Mouse (Mus musculus) liver, embryonic 16.5 days (tissue): ENCODE data around the gene Kcnj10. TPM values are rescaled to one million over a fixed set of nuclear protein-coding genes. Genes with fewer than 3 reads are reported as not detected.

Experiments used
- ATAC-seq: fragments of 200-750 bp; cut with Nextera tagmentation; 2 replicates; pipeline ENCODE4 v1.8.0; 2017; ENCODE audit warnings: low read depth, mild to moderate bottlenecking, moderate number of reproducible peaks, moderate library complexity
- H3K27ac ChIP-seq: fragments of 300-500 bp; sonication (generic); 2 replicates; pipeline ENCODE4 v1.5.1; 2014; ENCODE audit warnings: mild to moderate bottlenecking, low read length
- H3K27me3 ChIP-seq: fragments of 300-500 bp; sonication (generic); 2 replicates; pipeline ENCODE4 v1.6.1; 2014; ENCODE audit warnings: low read depth, low read length, mixed read lengths; ENCODE audit not compliant: control insufficient read depth, insufficient read depth
- H3K36me3 ChIP-seq: fragments of 300-500 bp; sonication (generic); 2 replicates; pipeline ENCODE4 v1.6.1; 2014; ENCODE audit warnings: mild to moderate bottlenecking; ENCODE audit not compliant: control insufficient read depth, insufficient read depth
- H3K4me1 ChIP-seq: fragments of 300-500 bp; sonication (generic); 2 replicates; pipeline ENCODE4 v1.6.1; 2014; ENCODE audit warnings: low read depth, low read length, mixed read lengths; ENCODE audit not compliant: control insufficient read depth
- H3K4me2 ChIP-seq: fragments of 300-500 bp; sonication (generic); 2 replicates; pipeline ENCODE4 v1.6.1; 2014; ENCODE audit warnings: low read depth, low read length, mixed read lengths
- H3K4me3 ChIP-seq: fragments of 300-500 bp; sonication (generic); 2 replicates; pipeline ENCODE4 v1.5.1; 2014; ENCODE audit warnings: low read depth, mild to moderate bottlenecking, low read length
- H3K9ac ChIP-seq: fragments of 300-500 bp; sonication (generic); 2 replicates; pipeline ENCODE4 v1.6.1; 2014; ENCODE audit warnings: low read depth, low read length
- H3K9me3 ChIP-seq: fragments of 300-500 bp; sonication (generic); replicated peaks from 2 replicates; pipeline ENCODE4 v1.6.1; 2016; ENCODE audit warnings: low read length; ENCODE audit not compliant: control insufficient read depth
- WGBS: fragments of 180-500 bp; shearing (Covaris S2); extraction: QIAGEN DNeasy Blood & Tissue Kit; methylation state at CpG from one replicate; pipeline ENCODE4 v1.1.7; 2014; ENCODE audit not compliant: insufficient replicate concordance; 5-methylcytosine and 5-hydroxymethylcytosine counted together
- polyA plus RNA-seq: library from polyadenylated mRNA; unstranded; fragments of >200 nt; fragmentation: Nextera tagmentation; extraction: Ambion mirVana; gene quantifications from 2 replicates; pipeline ENCODE4 v1.2.1, GENCODE M21; 2015

Gene Kcnj10
- polyA plus RNA-seq, 1 experiment from 2014 or later = 0.07 TPM

DNA sequence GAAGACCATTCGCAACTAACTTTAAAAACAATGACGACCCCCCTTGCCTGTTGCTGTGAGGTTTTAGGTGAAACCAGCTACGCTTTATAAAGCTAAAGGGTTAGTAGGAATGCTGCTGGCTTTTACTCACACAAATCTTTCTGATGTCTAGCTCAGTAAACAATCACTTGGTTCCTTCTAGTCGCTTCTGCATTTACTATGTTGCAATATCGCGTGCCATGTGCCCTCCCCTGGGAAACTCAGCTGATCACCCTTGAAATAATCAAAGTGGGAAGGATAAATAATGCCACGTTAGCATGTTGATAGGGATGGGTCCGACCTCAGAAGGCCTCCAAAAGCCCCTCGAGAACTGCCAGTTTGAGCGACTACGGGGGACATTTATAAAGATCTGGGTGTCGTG, 6.4 kb downstream of the Kcnj10 start:
- H3K9me3 ChIP-seq = no peaks in the 10 kb centered on the region
- no peaks in the 10 kb centered on the region for H3K36me3 ChIP-seq
- H3K9ac ChIP-seq = no peak overlapping the region
- peaks cover 7% of the 10 kb centered on the region for H3K27me3 ChIP-seq
- no peak overlapping the region for H3K4me2 ChIP-seq
- no peak overlapping the region for H3K4me3 ChIP-seq
- no peak for ATAC-seq
- H3K27ac ChIP-seq = no peak overlapping the region
- WGBS = 62% methylated on average over 12 of the region's 12 CpGs
- H3K4me1 ChIP-seq = no peaks in the 10 kb centered on the region; the same call in 1 of the 2 replicates

DNA sequence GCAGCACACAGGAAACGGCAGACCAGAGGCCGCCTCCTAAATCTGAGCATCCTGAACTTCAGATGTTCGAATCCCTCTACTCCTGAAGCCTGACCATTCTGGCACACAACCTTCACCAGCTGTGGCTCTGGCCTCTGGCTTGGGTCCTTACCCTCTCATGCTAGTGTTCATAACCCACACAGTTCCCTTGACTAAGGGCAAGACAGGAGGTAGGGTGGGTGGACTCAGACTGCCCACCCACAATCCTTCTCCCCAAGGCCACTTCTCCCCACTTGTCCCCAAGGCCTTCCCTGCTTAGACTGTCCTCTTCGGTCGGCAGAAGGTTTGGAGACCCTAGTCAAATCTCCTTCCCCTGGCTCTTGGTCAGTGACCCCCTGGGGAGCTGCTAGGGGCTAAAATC, 8.5 kb downstream of the Kcnj10 start:
- H3K27ac ChIP-seq = no peak overlapping the region
- H3K9ac ChIP-seq = no peak overlapping the region
- no peaks in the 10 kb centered on the region for H3K36me3 ChIP-seq
- H3K4me1 ChIP-seq = no peaks in the 10 kb centered on the region; the same call in 1 of the 2 replicates
- no peaks in the 10 kb centered on the region for H3K9me3 ChIP-seq
- no peak overlapping the region for H3K4me2 ChIP-seq
- 67% methylated on average over 5 of the region's 5 CpGs for WGBS
- peaks cover 3% of the 10 kb centered on the region; the same call in 1 of the 2 replicates for H3K27me3 ChIP-seq
- no peak overlapping the region for H3K4me3 ChIP-seq
- ATAC-seq = no peak

DNA sequence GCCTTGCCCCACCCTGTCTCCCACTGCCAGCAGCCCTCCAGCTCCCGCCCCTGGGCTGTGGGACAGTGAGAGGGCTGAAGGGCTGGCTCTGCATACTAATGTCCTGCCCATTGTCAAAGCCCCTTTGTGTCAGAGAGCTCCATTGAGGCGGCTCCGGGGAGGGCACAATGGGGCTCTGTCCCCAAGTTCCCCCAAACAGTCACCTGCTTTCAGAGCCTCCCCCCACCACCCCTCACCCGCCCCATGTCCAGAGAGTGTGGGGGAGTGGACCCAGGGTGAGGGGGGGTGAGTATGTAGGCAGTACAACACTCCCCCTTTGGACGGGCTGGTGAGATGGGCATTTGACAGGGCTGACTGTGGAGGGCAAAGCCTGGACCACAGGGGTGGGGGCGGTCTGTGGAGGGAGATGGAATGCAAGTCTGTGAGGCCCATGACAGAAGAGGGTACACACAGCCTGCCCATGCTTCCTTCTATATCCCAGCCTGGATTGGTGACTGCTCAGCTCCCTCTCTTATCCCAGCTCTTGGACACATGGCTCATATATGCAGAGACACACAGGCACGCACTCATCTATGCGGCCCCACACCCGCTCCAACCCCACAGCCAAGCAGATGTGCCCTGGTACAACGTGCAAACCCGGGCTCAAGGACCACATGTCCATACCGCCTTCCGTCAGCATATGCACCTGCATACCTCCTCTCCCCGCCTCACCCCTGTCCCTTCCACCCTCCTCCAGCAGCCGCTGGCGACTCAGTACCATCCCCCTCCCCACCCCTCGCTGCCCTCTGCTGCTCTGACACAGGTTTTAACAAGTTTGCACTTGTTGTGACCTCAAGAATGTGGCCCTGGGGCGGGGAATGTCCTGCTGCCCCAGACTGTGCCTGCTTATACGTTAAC, 9.2 kb downstream of the Kcnj10 start:
- H3K4me2 ChIP-seq = no peak overlapping the region
- no peak overlapping the region for H3K27ac ChIP-seq
- peaks cover 3% of the 10 kb centered on the region; the same call in 1 of the 2 replicates for H3K27me3 ChIP-seq
- 0 out of 2 replicates have a peak, but pooled peaks have one; percentile 22 for ATAC-seq
- no peak overlapping the region for H3K9ac ChIP-seq
- H3K4me3 ChIP-seq = no peak overlapping the region
- 32% methylated on average over 19 of the region's 19 CpGs for WGBS
- H3K9me3 ChIP-seq = no peaks in the 10 kb centered on the region
- H3K36me3 ChIP-seq = no peaks in the 10 kb centered on the region
- H3K4me1 ChIP-seq = no peaks in the 10 kb centered on the region; the same call in 1 of the 2 replicates

DNA sequence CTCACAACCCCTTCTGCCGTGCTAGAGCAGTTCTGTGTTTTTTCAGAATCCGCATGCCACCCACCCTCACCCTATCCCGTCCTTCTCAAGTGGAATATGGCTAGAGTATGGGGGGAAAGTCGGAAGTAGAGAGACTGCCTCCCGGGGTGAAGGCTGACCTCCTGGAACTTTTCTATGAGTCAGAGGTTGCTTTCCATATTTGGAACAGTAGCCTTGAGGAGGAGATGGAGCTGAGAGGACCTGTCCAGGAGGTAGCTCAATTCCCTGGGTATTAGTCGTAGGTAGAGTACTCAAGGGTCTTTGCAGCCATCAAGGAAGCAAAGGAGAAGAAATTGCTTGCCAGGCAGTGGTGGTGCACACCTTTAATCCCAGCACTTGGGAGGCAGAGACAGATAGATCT, 11.0 kb downstream of the Kcnj10 start:
- Histone ChIP-seq H3K9me3 (no peaks in the 10 kb centered on the region), H3K4me2 (no peak overlapping the region), H3K9ac (no peak overlapping the region), H3K27ac (no peak overlapping the region), H3K4me3 (no peak overlapping the region), H3K4me1 (no peaks in the 10 kb centered on the region; the same call in 1 of the 2 replicates), H3K27me3 (peaks cover 3% of the 10 kb centered on the region; the same call in 1 of the 2 replicates), H3K36me3 (no peaks in the 10 kb centered on the region)
- 54% methylated on average over 6 of the region's 6 CpGs for WGBS
- no peak for ATAC-seq

DNA sequence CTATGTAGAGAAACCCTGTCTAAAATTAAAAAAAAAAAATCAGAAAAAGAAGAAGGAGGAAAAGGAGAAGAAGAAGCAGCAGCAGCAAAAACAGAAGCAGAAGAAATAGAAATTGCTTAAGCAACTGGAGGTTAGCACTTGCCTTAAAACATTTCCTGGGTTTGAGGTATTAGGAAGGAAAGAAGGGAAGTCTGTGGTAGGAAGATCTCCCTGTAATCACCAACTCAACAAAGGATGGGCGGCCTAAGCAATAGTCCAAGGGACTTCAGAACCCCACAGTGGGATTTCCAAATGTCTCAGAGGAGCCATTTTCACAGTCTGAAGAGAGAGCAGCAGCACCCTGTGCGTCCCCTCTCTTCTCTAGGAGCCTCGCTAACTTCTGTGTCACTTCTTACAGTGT, 11.4 kb downstream of the Kcnj10 start:
- Histone ChIP-seq H3K36me3 (no peaks in the 10 kb centered on the region), H3K4me3 (no peak overlapping the region), H3K9ac (no peak overlapping the region), H3K27ac (no peak overlapping the region), H3K9me3 (no peaks in the 10 kb centered on the region), H3K27me3 (peaks cover 3% of the 10 kb centered on the region; the same call in 1 of the 2 replicates), H3K4me1 (no peaks in the 10 kb centered on the region; the same call in 1 of the 2 replicates), H3K4me2 (no peak overlapping the region)
- no peak for ATAC-seq
- 30% methylated on average over 3 of the region's 3 CpGs for WGBS

DNA sequence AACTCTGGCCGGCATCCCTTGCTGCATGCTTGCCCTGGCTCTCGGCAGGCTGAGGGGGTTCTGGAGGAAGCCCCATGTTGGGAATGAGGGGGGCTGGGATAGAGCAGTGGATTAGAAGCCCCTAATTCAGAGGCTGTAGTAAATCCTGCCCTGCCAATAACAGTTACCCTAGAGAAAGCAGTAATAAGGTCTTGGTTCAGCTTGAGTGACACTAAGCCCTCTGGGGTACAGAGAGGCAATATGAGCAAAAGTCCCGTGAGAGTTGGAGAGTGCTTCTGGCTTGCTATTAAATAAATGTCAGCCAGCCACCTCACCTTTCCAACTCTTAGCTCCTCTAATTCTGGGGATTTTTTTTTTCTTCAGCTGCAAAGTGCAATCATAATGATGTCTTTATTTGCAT, 14.3 kb downstream of the Kcnj10 start:
- Histone ChIP-seq H3K9me3 (no peaks in the 10 kb centered on the region), H3K36me3 (no peaks in the 10 kb centered on the region), H3K27me3 (peaks cover 3% of the 10 kb centered on the region; the same call in 1 of the 2 replicates), H3K4me3 (no peak overlapping the region), H3K9ac (no peak overlapping the region), H3K27ac (no peak overlapping the region), H3K4me1 (no peaks in the 10 kb centered on the region; the same call in 1 of the 2 replicates), H3K4me2 (no peak overlapping the region)
- no peak for ATAC-seq
- 52% methylated on average over 3 of the region's 3 CpGs for WGBS

DNA sequence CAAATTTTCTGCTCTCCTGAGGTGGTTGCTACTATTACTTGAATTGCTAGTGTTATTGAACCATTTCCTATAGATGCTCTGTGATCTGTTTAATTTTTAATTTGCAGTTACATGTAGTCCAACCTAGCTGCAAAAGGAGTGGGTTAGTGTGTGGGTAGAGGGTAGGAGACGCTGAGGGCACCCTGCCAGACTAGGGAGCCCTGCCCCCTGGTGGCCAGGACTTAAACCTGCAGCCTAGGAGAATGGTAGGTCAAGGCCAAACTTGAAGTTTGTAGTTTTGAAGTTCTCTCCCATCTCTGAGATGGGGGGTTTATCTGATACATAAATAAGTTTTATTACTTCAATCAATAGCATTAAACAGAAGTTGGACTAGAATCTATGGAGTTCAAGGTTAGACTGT, 16.5 kb downstream of the Kcnj10 start:
- Histone ChIP-seq H3K27ac (no peak overlapping the region), H3K27me3 (peaks cover 3% of the 10 kb centered on the region; the same call in 1 of the 2 replicates), H3K9me3 (no peaks in the 10 kb centered on the region), H3K9ac (no peak overlapping the region), H3K4me3 (no peak overlapping the region), H3K4me2 (no peak overlapping the region), H3K4me1 (no peaks in the 10 kb centered on the region), H3K36me3 (no peaks in the 10 kb centered on the region)
- 0% methylated on average over 1 of the region's 1 CpGs for WGBS
- ATAC-seq = no peak

DNA sequence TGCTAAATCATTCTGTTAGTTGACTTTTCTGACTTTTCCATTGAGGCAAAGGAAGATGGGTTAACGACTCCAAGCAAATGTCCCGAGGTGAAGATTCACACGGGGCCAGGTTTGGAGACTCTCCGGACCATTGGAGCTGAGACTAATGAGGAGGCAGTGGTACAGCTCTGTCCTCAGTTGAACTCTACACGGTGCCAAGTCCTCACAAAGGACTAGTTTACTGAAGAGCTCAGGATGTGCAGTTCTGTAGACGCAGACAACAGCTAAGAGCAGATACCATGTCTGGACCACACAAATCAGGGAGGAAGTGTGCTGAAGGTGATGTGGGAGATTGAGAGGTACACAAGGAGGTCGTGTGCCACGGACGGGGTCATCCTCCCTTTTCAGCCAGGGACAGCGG, 17.3 kb downstream of the Kcnj10 start:
- Histone ChIP-seq H3K36me3 (no peaks in the 10 kb centered on the region), H3K27ac (no peak overlapping the region), H3K9ac (no peak overlapping the region), H3K4me1 (no peaks in the 10 kb centered on the region), H3K4me2 (no peak overlapping the region), H3K27me3 (0 out of 2 replicates have a peak, but pooled peaks cover 3% of the 10 kb centered on the region), H3K4me3 (no peak overlapping the region), H3K9me3 (no peaks in the 10 kb centered on the region)
- 61% methylated on average over 10 of the region's 10 CpGs for WGBS
- ATAC-seq = no peak

DNA sequence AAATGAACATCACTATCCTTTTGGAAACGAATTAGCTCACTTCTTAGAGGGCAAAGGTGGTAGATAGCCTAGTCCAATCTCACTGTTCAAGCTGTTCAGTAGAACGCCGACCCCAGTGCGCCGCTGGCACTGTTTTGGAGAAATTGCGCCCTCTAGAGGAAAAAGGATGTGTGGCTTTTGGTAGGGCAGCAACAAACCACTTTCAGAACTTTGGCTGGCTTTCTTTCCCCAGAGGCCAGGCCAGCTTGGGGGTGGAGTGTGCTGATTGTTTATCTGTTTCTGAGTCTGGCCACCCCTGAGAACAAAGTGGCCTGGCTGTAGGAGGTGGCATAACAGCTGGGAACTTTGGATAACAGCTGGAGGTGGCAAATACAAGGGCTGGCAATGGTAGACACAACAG, 23.7 kb downstream of the Kcnj10 start:
- H3K4me3 ChIP-seq = 0 out of 2 replicates have a peak overlapping the region, but pooled peaks have one; percentile 16
- no peaks in the 10 kb centered on the region for H3K9me3 ChIP-seq
- H3K27me3 ChIP-seq = no peaks in the 10 kb centered on the region; the same call in 1 of the 2 replicates
- peak; percentile 43 for ATAC-seq
- H3K4me1 ChIP-seq = peaks cover 8% of the 10 kb centered on the region
- H3K9ac ChIP-seq = no peak overlapping the region
- 4% methylated on average over 6 of the region's 6 CpGs for WGBS
- no peaks in the 10 kb centered on the region for H3K36me3 ChIP-seq
- H3K27ac ChIP-seq = no peak overlapping the region
- peak overlapping the region; percentile 45 for H3K4me2 ChIP-seq
